Mouse (Mus musculus) liver, embryonic 15.5 days (tissue): Measurements from ENCODE around the gene Tmem80. TPM values are rescaled to one million over a fixed set of nuclear protein-coding genes. Genes with fewer than 3 reads are reported as not detected.

Source experiments
- ATAC-seq: fragments of 200-750 bp; cut with Nextera tagmentation; 2 replicates; pipeline ENCODE4 v1.8.0; 2017; ENCODE audit warnings: moderate number of reproducible peaks, mild to moderate bottlenecking, moderate library complexity; ENCODE audit not compliant: insufficient read depth
- H3K27ac ChIP-seq: fragments of 300-500 bp; sonication (generic); replicated peaks from 2 replicates; pipeline ENCODE4 v1.5.1; 2015; ENCODE audit warnings: mild to moderate bottlenecking, inconsistent platforms
- H3K27me3 ChIP-seq: fragments of 300-500 bp; sonication (generic); 2 replicates; pipeline ENCODE4 v1.6.1; 2015; ENCODE audit warnings: mild to moderate bottlenecking, inconsistent platforms
- H3K36me3 ChIP-seq: fragments of 300-500 bp; sonication (generic); replicated peaks from 2 replicates; pipeline ENCODE4 v1.6.1; 2015; ENCODE audit warnings: moderate library complexity, mild to moderate bottlenecking, inconsistent platforms
- H3K4me1 ChIP-seq: fragments of 300-500 bp; sonication (generic); replicated peaks from 2 replicates; pipeline ENCODE4 v1.6.1; 2015; ENCODE audit warnings: inconsistent platforms
- H3K4me2 ChIP-seq: fragments of 300-500 bp; sonication (generic); 2 replicates; pipeline ENCODE4 v1.6.1; 2015; ENCODE audit warnings: moderate library complexity, mild to moderate bottlenecking, inconsistent platforms
- H3K4me3 ChIP-seq: fragments of 300-500 bp; sonication (generic); replicated peaks from 2 replicates; pipeline ENCODE4 v1.5.1; 2015; ENCODE audit warnings: mild to moderate bottlenecking, inconsistent platforms
- H3K9ac ChIP-seq: fragments of 300-500 bp; sonication (generic); 2 replicates; pipeline ENCODE4 v1.6.1; 2015; ENCODE audit warnings: moderate library complexity, mild to moderate bottlenecking, inconsistent platforms
- H3K9me3 ChIP-seq: fragments of 300-500 bp; sonication (generic); replicated peaks from 2 replicates; pipeline ENCODE4 v1.6.1; 2016; ENCODE audit warnings: inconsistent platforms
- WGBS: fragments of 180-500 bp; shearing (Covaris S2); methylation state at CpG from one replicate; pipeline ENCODE4 v1.1.7; 2015; ENCODE audit warnings: mixed read lengths; ENCODE audit not compliant: insufficient replicate concordance; 5-methylcytosine and 5-hydroxymethylcytosine counted together
- polyA plus RNA-seq: library from polyadenylated mRNA; unstranded; fragments of >200 nt; fragmentation: Nextera tagmentation; extraction: Ambion mirVana; gene quantifications from 2 replicates; pipeline ENCODE4 v1.2.1, GENCODE M21; 2015

Gene Tmem80
- polyA plus RNA-seq, 1 experiment from 2014 or later: 15.8 TPM

GRCm38 (mm10) chr7:141381068-141381835 is 53.7 kb downstream of the Tmem80 start:
- no peak for ATAC-seq
- peak overlapping the region; percentile 54 for H3K27ac ChIP-seq
- no peak overlapping the region for H3K9ac ChIP-seq
- no peak overlapping the region for H3K4me3 ChIP-seq
- no peaks in the 10 kb centered on the region for H3K9me3 ChIP-seq
- WGBS: 55% methylated on average over 4 of the region's 4 CpGs
- H3K4me2 ChIP-seq: no peak overlapping the region
- H3K4me1 ChIP-seq: peaks cover 35% of the 10 kb centered on the region
- H3K27me3 ChIP-seq: no peaks in the 10 kb centered on the region
- no peaks in the 10 kb centered on the region for H3K36me3 ChIP-seq

Other genes starting within 250 kb of the Tmem80 start
- gene Pkp3, start 249.5 kb upstream of the Tmem80 start, polyA plus RNA-seq: 0.54 and 0.84 TPM in 2 replicates
- 22.1 and 28.1 TPM in 2 replicates for gene Sigirr, start 227.2 kb upstream of the Tmem80 start, polyA plus RNA-seq
- 0.99 and 1.5 TPM in 2 replicates for gene Ano9, start 209.9 kb upstream of the Tmem80 start, polyA plus RNA-seq
- gene Ptdss2, start 205.4 kb upstream of the Tmem80 start, polyA plus RNA-seq: 138 and 140 TPM in 2 replicates
- gene Rnh1, start 154.9 kb upstream of the Tmem80 start, polyA plus RNA-seq: 64.3 and 76.1 TPM in 2 replicates
- gene Hras, start 133.7 kb upstream of the Tmem80 start, polyA plus RNA-seq: 83.0 and 98.2 TPM in 2 replicates
- gene Lrrc56, start 133.6 kb upstream of the Tmem80 start, polyA plus RNA-seq: 11.0 and 12.1 TPM in 2 replicates
- gene Lmntd2, start 113.7 kb upstream of the Tmem80 start, polyA plus RNA-seq: 0.60 and 0.91 TPM in 2 replicates
- gene Rassf7, start 111.9 kb upstream of the Tmem80 start, polyA plus RNA-seq: 27.3 and 33.4 TPM in 2 replicates
- 26.7 and 32.6 TPM in 2 replicates for gene Phrf1, start 99.0 kb upstream of the Tmem80 start, polyA plus RNA-seq
- 10.7 and 12.8 TPM in 2 replicates for gene Irf7, start 61.3 kb upstream of the Tmem80 start, polyA plus RNA-seq
- 0.46 and 0.47 TPM in 2 replicates for gene Cdhr5, start 51.0 kb upstream of the Tmem80 start, polyA plus RNA-seq
- gene Sct, start 48.6 kb upstream of the Tmem80 start, polyA plus RNA-seq: 0.35 and 0.47 TPM in 2 replicates
- not detected in 2 replicates for gene Drd4, start 35.7 kb upstream of the Tmem80 start, polyA plus RNA-seq
- 13.4 and 16.9 TPM in 2 replicates for gene Deaf1, start within 50 bp of the Tmem80 start, polyA plus RNA-seq
- 16.6 and 24.3 TPM in 2 replicates for gene Eps8l2, start 11.1 kb downstream of the Tmem80 start, polyA plus RNA-seq
- 409 and 415 TPM in 2 replicates for gene Taldo1, start 64.5 kb downstream of the Tmem80 start, polyA plus RNA-seq
- 15.0 and 15.7 TPM in 2 replicates for gene Gatd1, start 86.4 kb downstream of the Tmem80 start, polyA plus RNA-seq
- gene Cend1, start 101.8 kb downstream of the Tmem80 start, polyA plus RNA-seq: not detected in 2 replicates
- gene Slc25a22, start 110.2 kb downstream of the Tmem80 start, polyA plus RNA-seq: 18.7 and 20.5 TPM in 2 replicates
- 10.3 and 10.7 TPM in 2 replicates for gene Pidd1, start 116.3 kb downstream of the Tmem80 start, polyA plus RNA-seq
- 591 and 741 TPM in 2 replicates for gene Rplp2, start 119.6 kb downstream of the Tmem80 start, polyA plus RNA-seq
- gene Pnpla2, start 127.5 kb downstream of the Tmem80 start, polyA plus RNA-seq: 13.9 and 15.3 TPM in 2 replicates
- gene Cracr2b, start 133.4 kb downstream of the Tmem80 start, polyA plus RNA-seq: 3.9 and 5.2 TPM in 2 replicates
- gene Cd151, start 139.7 kb downstream of the Tmem80 start, polyA plus RNA-seq: 5.0 and 6.3 TPM in 2 replicates
- 41.7 and 43.9 TPM in 2 replicates for gene Polr2l, start 147.4 kb downstream of the Tmem80 start, polyA plus RNA-seq
- 47.7 and 55.0 TPM in 2 replicates for gene Tspan4, start 147.5 kb downstream of the Tmem80 start, polyA plus RNA-seq
- 25.2 and 27.9 TPM in 2 replicates for gene Chid1, start 212.1 kb downstream of the Tmem80 start, polyA plus RNA-seq
- gene Ap2a2, start 234.4 kb downstream of the Tmem80 start, polyA plus RNA-seq: 67.6 and 73.8 TPM in 2 replicates